Mouse (Mus musculus): ENCODE data around the gene Hist4h4. TPM values are rescaled to one million over a fixed set of nuclear protein-coding genes. Genes with fewer than 3 reads are reported as not detected.

Gene Hist4h4
- polyA plus RNA-seq, 1 experiment: 17.8 TPM

DNA sequence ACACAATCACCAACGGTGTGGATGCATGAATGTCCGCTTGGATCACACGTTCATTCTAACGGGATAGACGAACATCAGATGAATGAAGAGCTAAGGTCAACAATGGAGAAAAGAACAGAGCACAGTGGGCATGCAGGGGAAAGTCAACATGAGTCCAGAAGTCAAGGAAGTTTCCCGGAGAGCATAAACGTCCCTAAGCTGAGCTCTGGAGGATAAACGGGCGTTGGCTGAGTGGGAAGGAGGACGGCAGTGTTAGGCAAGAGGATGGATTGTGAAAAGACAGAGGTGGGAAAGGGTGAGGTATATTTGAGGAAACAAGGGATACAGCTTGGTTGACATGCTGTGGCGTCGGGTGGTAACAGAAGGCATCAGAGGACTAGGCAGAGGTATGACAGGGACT is 22.1 kb downstream of the Hist4h4 start:
- no peak for DNase-seq
- H3K27me3 ChIP-seq (ENCODE audit: control insufficient read depth, insufficient read depth, low read length): no peaks in the 10 kb centered on the region

DNA sequence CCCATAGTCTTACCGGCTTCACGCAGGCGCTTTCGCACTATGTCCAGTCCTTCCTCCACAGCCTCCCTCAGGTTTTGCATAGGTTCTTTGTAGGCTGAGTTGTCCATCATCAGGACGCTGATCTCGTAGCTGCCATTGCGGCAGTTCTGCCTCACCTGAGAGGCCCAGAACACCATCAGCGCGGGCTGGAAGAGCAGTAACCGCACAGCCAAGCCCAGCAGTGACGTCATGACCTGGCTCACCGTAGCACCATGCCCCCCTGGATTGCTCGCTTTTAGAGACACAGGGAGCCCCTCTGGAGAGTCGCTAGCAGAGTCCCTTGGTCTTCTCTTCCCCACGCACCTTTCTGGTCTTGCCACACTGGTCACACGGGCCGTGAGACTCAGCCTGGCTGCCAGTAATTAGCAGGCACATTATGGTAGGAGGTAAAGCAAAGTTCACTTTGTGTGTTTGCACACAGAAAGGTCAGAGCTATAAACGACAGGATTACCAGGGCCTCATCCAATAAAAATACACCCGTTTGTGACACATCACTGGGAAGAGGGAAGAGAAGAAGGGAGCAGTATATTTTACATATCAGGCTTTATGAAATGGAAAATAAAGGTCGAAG is 22.7 kb downstream of the Hist4h4 start, which contains the start of gene Gucy2c:
Gene Gucy2c, minus strand, starts transcription at position 389 of the 610 bp plus-strand sequence.
- no peak within 1 kb of the TSS for H3K4me3 ChIP-seq (ENCODE audit: control insufficient read depth, insufficient read depth, low read length)
- H3K27me3 ChIP-seq (ENCODE audit: control insufficient read depth, insufficient read depth, low read length): no peaks in the 10 kb centered on the region
- WGBS: 88% methylated on average over 20 of the region's 20 CpGs
- no peak within 1 kb of the TSS for H3K27ac ChIP-seq (ENCODE audit: control insufficient read depth, insufficient read depth, low read length)
- DNase-seq: no peak
- H3K4me1 ChIP-seq (replicated peaks; ENCODE audit: control insufficient read depth, insufficient read depth, low read length): no peaks in the 10 kb centered on the region
- TF ChIP-seq POLR2A (IDR thresholded peaks at IDR 0.05; ENCODE audit: control insufficient read depth, extremely low read depth, insufficient read depth, low read length, poor library complexity): no peak
- no peak for TF ChIP-seq CTCF (IDR thresholded peaks at IDR 0.05; ENCODE audit: borderline replicate concordance, control insufficient read depth, extremely low read depth, insufficient read depth, low read length, poor library complexity)
- H3K36me3 ChIP-seq (ENCODE audit: control insufficient read depth, insufficient read depth, low read length): no peaks in the 10 kb centered on the region

More for the DNA sequence above, 22.1 kb downstream of the Hist4h4 start:
- Histone ChIP-seq H3K36me3 (ENCODE audit: control insufficient read depth, insufficient read depth, low read length) (no peaks in the 10 kb centered on the region), H3K4me3 (ENCODE audit: control insufficient read depth, insufficient read depth, low read length) (no peak overlapping the region), H3K27ac (ENCODE audit: control insufficient read depth, insufficient read depth, low read length) (no peak overlapping the region), H3K4me1 (replicated peaks; ENCODE audit: control insufficient read depth, insufficient read depth, low read length) (no peaks in the 10 kb centered on the region)
- WGBS: 95% methylated on average over 12 of the region's 12 CpGs
- no peak for TF ChIP-seq POLR2A (IDR thresholded peaks at IDR 0.05; ENCODE audit: control insufficient read depth, extremely low read depth, insufficient read depth, low read length, poor library complexity)
- no peak for TF ChIP-seq CTCF (IDR thresholded peaks at IDR 0.05; ENCODE audit: borderline replicate concordance, control insufficient read depth, extremely low read depth, insufficient read depth, low read length, poor library complexity)

DNA sequence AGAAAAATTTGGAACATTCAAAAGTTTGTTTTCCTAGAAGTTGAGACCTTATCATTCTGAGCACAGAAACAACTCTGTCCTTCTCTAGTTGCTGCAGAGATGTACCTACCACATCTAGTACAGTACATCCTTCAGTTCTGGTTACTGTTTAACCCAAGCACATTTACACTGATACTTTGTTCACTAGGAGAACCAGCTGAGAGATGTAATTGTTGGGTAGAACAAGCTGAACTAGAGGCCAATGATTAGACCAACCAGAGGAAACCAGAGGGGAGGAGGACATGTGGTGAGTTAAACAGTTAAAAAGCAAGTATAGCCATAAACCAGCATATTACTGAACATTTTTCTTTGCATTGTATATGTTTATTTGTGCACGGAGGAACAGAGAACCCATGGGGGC is 27.8 kb downstream of the Hist4h4 start:
- no peaks in the 10 kb centered on the region for H3K36me3 ChIP-seq (ENCODE audit: control insufficient read depth, insufficient read depth, low read length)
- no peak for DNase-seq
- no peak overlapping the region for H3K4me3 ChIP-seq (ENCODE audit: control insufficient read depth, insufficient read depth, low read length)
- no peak overlapping the region for H3K27ac ChIP-seq (ENCODE audit: control insufficient read depth, insufficient read depth, low read length)
- WGBS: 97% methylated on average over 1 of the region's 1 CpGs
- TF ChIP-seq CTCF (IDR thresholded peaks at IDR 0.05; ENCODE audit: borderline replicate concordance, control insufficient read depth, extremely low read depth, insufficient read depth, low read length, poor library complexity): no peak
- no peak for TF ChIP-seq POLR2A (IDR thresholded peaks at IDR 0.05; ENCODE audit: control insufficient read depth, extremely low read depth, insufficient read depth, low read length, poor library complexity)
- H3K4me1 ChIP-seq (replicated peaks; ENCODE audit: control insufficient read depth, insufficient read depth, low read length): no peaks in the 10 kb centered on the region
- no peaks in the 10 kb centered on the region for H3K27me3 ChIP-seq (ENCODE audit: control insufficient read depth, insufficient read depth, low read length)

DNA sequence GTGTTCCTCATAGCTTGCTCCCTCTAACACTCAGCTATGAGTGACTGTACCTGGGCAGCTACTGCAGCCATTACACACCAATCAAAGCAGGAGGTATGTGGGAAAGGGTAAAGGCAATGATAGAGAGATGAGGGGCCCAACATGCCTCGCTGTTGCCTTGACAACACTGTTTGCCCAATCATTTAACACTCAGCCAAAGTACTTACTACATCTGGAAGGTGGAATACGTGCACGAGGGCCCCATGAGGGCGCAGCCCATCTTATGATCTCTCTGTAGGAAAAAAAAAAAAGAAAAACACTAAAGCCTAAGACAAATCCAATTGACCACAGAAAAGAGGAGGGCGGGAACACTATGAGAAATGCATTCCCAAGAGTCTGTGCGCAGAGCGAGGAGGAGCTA is 34.4 kb downstream of the Hist4h4 start:
- DNase-seq: no peak
- Histone ChIP-seq H3K27ac (ENCODE audit: control insufficient read depth, insufficient read depth, low read length) (no peak overlapping the region), H3K27me3 (ENCODE audit: control insufficient read depth, insufficient read depth, low read length) (no peaks in the 10 kb centered on the region), H3K4me3 (ENCODE audit: control insufficient read depth, insufficient read depth, low read length) (no peak overlapping the region), H3K4me1 (replicated peaks; ENCODE audit: control insufficient read depth, insufficient read depth, low read length) (no peaks in the 10 kb centered on the region), H3K36me3 (ENCODE audit: control insufficient read depth, insufficient read depth, low read length) (no peaks in the 10 kb centered on the region)
- WGBS: 92% methylated on average over 7 of the region's 7 CpGs
- TF ChIP-seq CTCF (IDR thresholded peaks at IDR 0.05; ENCODE audit: borderline replicate concordance, control insufficient read depth, extremely low read depth, insufficient read depth, low read length, poor library complexity) (no peak), POLR2A (IDR thresholded peaks at IDR 0.05; ENCODE audit: control insufficient read depth, extremely low read depth, insufficient read depth, low read length, poor library complexity) (no peak)

DNA sequence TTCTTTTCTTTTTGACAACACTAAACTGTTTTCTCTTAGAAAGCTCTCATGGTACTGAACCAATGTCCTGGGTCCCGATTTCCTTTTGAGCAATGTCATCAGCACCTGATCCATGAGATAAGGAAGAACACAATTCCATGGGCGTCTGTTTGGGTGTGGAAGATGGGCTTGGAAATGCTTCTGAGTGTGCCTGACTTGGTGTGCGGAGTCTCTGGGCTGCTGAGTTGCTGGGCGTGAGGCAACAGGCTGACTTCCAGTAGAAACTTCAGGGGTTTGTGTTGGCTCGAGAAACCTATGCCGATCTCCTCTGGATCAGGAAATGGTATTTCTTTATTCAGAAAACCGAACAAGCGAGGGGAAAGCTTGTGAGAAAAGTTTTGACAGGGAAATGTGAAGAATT is 35.1 kb downstream of the Hist4h4 start:
- H3K27ac ChIP-seq (ENCODE audit: control insufficient read depth, insufficient read depth, low read length): no peak overlapping the region
- no peak for DNase-seq
- no peaks in the 10 kb centered on the region for H3K27me3 ChIP-seq (ENCODE audit: control insufficient read depth, insufficient read depth, low read length)
- H3K4me1 ChIP-seq (replicated peaks; ENCODE audit: control insufficient read depth, insufficient read depth, low read length): no peaks in the 10 kb centered on the region
- TF ChIP-seq CTCF (IDR thresholded peaks at IDR 0.05; ENCODE audit: borderline replicate concordance, control insufficient read depth, extremely low read depth, insufficient read depth, low read length, poor library complexity) (no peak), POLR2A (IDR thresholded peaks at IDR 0.05; ENCODE audit: control insufficient read depth, extremely low read depth, insufficient read depth, low read length, poor library complexity) (no peak)
- H3K36me3 ChIP-seq (ENCODE audit: control insufficient read depth, insufficient read depth, low read length): no peaks in the 10 kb centered on the region
- H3K4me3 ChIP-seq (ENCODE audit: control insufficient read depth, insufficient read depth, low read length): no peak overlapping the region
- 92% methylated on average over 8 of the region's 8 CpGs for WGBS

DNA sequence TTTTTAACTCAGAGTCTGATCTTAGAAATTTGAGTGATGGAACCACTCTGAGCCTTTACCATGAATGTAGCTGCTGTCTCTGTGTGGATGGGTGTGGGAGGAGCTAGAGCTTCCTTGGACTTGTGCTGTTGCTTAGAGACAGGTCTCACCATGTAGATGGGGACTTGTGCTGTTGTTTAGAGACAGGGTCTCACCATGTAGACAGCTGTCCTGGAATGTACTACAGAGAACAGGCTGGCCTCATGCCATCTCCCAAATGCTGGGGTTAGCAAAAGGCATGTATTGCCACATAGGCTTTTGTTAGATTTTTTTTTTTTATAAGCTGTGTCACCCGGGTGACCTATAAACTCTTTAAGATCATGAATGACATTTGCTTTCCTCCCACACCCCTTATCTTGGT is 40.3 kb downstream of the Hist4h4 start:
- H3K36me3 ChIP-seq (ENCODE audit: control insufficient read depth, insufficient read depth, low read length): no peaks in the 10 kb centered on the region
- no peak for DNase-seq
- WGBS: 50% methylated on average over 1 of the region's 1 CpGs
- H3K27me3 ChIP-seq (ENCODE audit: control insufficient read depth, insufficient read depth, low read length): no peaks in the 10 kb centered on the region
- H3K4me3 ChIP-seq (ENCODE audit: control insufficient read depth, insufficient read depth, low read length): no peak overlapping the region
- no peaks in the 10 kb centered on the region for H3K4me1 ChIP-seq (replicated peaks; ENCODE audit: control insufficient read depth, insufficient read depth, low read length)
- H3K27ac ChIP-seq (ENCODE audit: control insufficient read depth, insufficient read depth, low read length): no peak overlapping the region
- TF ChIP-seq CTCF (IDR thresholded peaks at IDR 0.05; ENCODE audit: borderline replicate concordance, control insufficient read depth, extremely low read depth, insufficient read depth, low read length, poor library complexity) (no peak), POLR2A (IDR thresholded peaks at IDR 0.05; ENCODE audit: control insufficient read depth, extremely low read depth, insufficient read depth, low read length, poor library complexity) (no peak)

Other genes starting within 250 kb of the Hist4h4 start
- 31.4 and 37.1 TPM in 2 replicates for gene Plbd1, start 142.5 kb downstream of the Hist4h4 start, polyA plus RNA-seq (2012; rRNA removed)
- gene Gucy2c, start 22.6 kb downstream of the Hist4h4 start, polyA plus RNA-seq (2012; rRNA removed): 0.22 and 0.31 TPM in 2 replicates
- 309 and 326 TPM in 2 replicates for gene H2afj, start 3.8 kb upstream of the Hist4h4 start, polyA plus RNA-seq (2012; rRNA removed)
- 0.86 and 2.3 TPM in 2 replicates for gene BC049715, start 23.2 kb upstream of the Hist4h4 start, polyA plus RNA-seq (2012; rRNA removed)
- gene Wbp11, start 23.8 kb upstream of the Hist4h4 start, polyA plus RNA-seq (2012; rRNA removed): 72.3 and 91.3 TPM in 2 replicates
- gene Smco3, start 31.0 kb upstream of the Hist4h4 start, polyA plus RNA-seq (2012; rRNA removed): 0.13 and 0.24 TPM in 2 replicates
- gene Art4, start 53.3 kb upstream of the Hist4h4 start, polyA plus RNA-seq (2012; rRNA removed): 12.8 and 13.3 TPM in 2 replicates
- gene Mgp, start 71.4 kb upstream of the Hist4h4 start, polyA plus RNA-seq (2012; rRNA removed): 173 and 274 TPM in 2 replicates
- 1.8 and 2.4 TPM in 2 replicates for gene Erp27, start 117.8 kb upstream of the Hist4h4 start, polyA plus RNA-seq (2012; rRNA removed)
- gene Pde6h, start 119.4 kb upstream of the Hist4h4 start, polyA plus RNA-seq (2012; rRNA removed): 0.01 TPM in 1 of 2 replicates, not detected in the other
- gene Arhgdib, start 137.5 kb upstream of the Hist4h4 start, polyA plus RNA-seq (2012; rRNA removed): 644 and 667 TPM in 2 replicates

Measured in thymus, adult 2 months (tissue).